Mouse (Mus musculus) heart, adult 2 months (tissue): ENCODE measurements around the gene Pus7. TPM values are rescaled to one million over a fixed set of nuclear protein-coding genes. Genes with fewer than 3 reads are reported as not detected.

ENCODE experiments used
- DNase-seq, 2 experiments: peaks; one replicate each; pipeline ENCODE4 v3.0.0; 2021
- H3K27ac ChIP-seq: fragments of 200-600 bp; 2 replicates; pipeline ENCODE4 v1.8.1; 2022
- H3K27me3 ChIP-seq: fragments of 200-500 bp; 2 replicates; pipeline ENCODE4 v1.6.1; 2012; ENCODE audit warnings: mild to moderate bottlenecking, low read length, inconsistent platforms, mixed read lengths; ENCODE audit not compliant: control insufficient read depth, insufficient read depth
- H3K36me3 ChIP-seq: fragments of 200-500 bp; 2 replicates; pipeline ENCODE4 v1.6.1; 2012; ENCODE audit warnings: low read length, inconsistent platforms; ENCODE audit not compliant: control insufficient read depth, insufficient read depth
- H3K4me1 ChIP-seq: fragments of 200-500 bp; 2 replicates; pipeline ENCODE4 v1.6.1; 2011; ENCODE audit warnings: low read length; ENCODE audit not compliant: control insufficient read depth, insufficient read depth
- H3K4me3 ChIP-seq: fragments of 200-600 bp; 2 replicates; pipeline ENCODE4 v1.8.1; 2022
- H3K79me2 ChIP-seq: fragments of 200-500 bp; replicated peaks from 2 replicates; pipeline ENCODE4 v1.6.1; 2012; ENCODE audit warnings: mild to moderate bottlenecking, inconsistent platforms, low read length, moderate library complexity, mixed read lengths; ENCODE audit not compliant: control insufficient read depth, insufficient read depth
- H3K9ac ChIP-seq: fragments of 200-500 bp; 2 replicates; pipeline ENCODE4 v1.6.1; 2012; ENCODE audit warnings: low read depth, mild to moderate bottlenecking, control low read depth, inconsistent platforms, low read length, mixed read lengths
- CTCF ChIP-seq: fragments of 200-600 bp; IDR thresholded peaks from 2 replicates; pipeline ENCODE4 v1.8.1; 2022; ENCODE audit warnings: antibody characterized with exemption, mild to moderate bottlenecking, moderate library complexity
- EP300 ChIP-seq: fragments of 200-500 bp; IDR thresholded peaks from 2 replicates; pipeline ENCODE4 v1.6.1; 2011; ENCODE audit warnings: low read depth, low read length, control low read depth; ENCODE audit not compliant: insufficient read depth
- POLR2A ChIP-seq: fragments of 200-500 bp; IDR thresholded peaks from 2 replicates; pipeline ENCODE4 v1.6.1; 2011; ENCODE audit warnings: mild to moderate bottlenecking, low read depth, low read length, control low read depth; ENCODE audit not compliant: insufficient read depth
- WGBS: fragments of 180-500 bp; shearing (Covaris S2); methylation state at CpG from one replicate; pipeline ENCODE4 v1.1.7; 2018; 5-methylcytosine and 5-hydroxymethylcytosine counted together
- intact Hi-C: fragments of 180-260 bp; cut with DNase I; formaldehyde crosslinking; loops from one replicate; pipeline ENCODE4 v1.15.1; 2025
- polyA plus RNA-seq: library from polyadenylated mRNA; depleted of rRNA; stranded (reverse); fragments of >200 nt; gene quantifications from 2 replicates; pipeline ENCODE4 v1.2.3, GENCODE M21; 2012
- total RNA-seq, 2 experiments: library from RNA; stranded (reverse); gene quantifications; 2 replicates each; pipeline ENCODE4 v1.2.3; 2021

The Pus7 gene
- total and polyA plus RNA-seq, 3 experiments = 3.4 to 8.5 (median 8.2) TPM

GRCm38 (mm10) chr5:23816681-23817080 is 33.2 kb upstream of the Pus7 start:
- Histone ChIP-seq H3K9ac (no peak overlapping the region), H3K36me3 (no peaks in the 10 kb centered on the region), H3K4me3 (no peak overlapping the region), H3K79me2 (no peaks in the 10 kb centered on the region), H3K27ac (no peak overlapping the region), H3K27me3 (no peaks in the 10 kb centered on the region), H3K4me1 (no peaks in the 10 kb centered on the region)
- intact Hi-C loops = no loop called here
- no peak for TF ChIP-seq POLR2A
- TF ChIP-seq EP300 = no peak
- TF ChIP-seq CTCF = no peak
- 78% methylated on average over 15 of the region's 15 CpGs for WGBS
- no peak for DNase-seq

- intact Hi-C loops = no loop called here
Observed at GRCm38 (mm10) chr5:23814841-23815240, 31.3 kb upstream of the Pus7 start.

GRCm38 (mm10) chr5:23792726-23793125 is 9.2 kb upstream of the Pus7 start:
- 79% methylated on average over 2 of the region's 2 CpGs for WGBS
- Histone ChIP-seq H3K4me3 (no peak overlapping the region), H3K9ac (no peak overlapping the region), H3K79me2 (no peaks in the 10 kb centered on the region), H3K36me3 (no peaks in the 10 kb centered on the region), H3K27ac (no peak overlapping the region), H3K4me1 (no peaks in the 10 kb centered on the region), H3K27me3 (no peaks in the 10 kb centered on the region)
- intact Hi-C loops = no loop called here
- TF ChIP-seq CTCF (no peak), EP300 (no peak), POLR2A (no peak)
- no peak for DNase-seq

More at GRCm38 (mm10) chr5:23814841-23815240, 31.3 kb upstream of the Pus7 start:
- Histone ChIP-seq H3K36me3 (no peaks in the 10 kb centered on the region), H3K4me3 (no peak overlapping the region), H3K27me3 (no peaks in the 10 kb centered on the region), H3K79me2 (no peaks in the 10 kb centered on the region), H3K27ac (no peak overlapping the region), H3K4me1 (no peaks in the 10 kb centered on the region), H3K9ac (no peak overlapping the region)
- TF ChIP-seq CTCF (no peak), POLR2A (no peak), EP300 (no peak)
- no peak for DNase-seq
- 95% methylated on average over 5 of the region's 5 CpGs for WGBS

GRCm38 (mm10) chr5:23789078-23789612 is 5.6 kb upstream of the Pus7 start:
- H3K4me1 ChIP-seq = peaks cover 3% of the 10 kb centered on the region; the same call in 1 of the 2 replicates
- H3K27me3 ChIP-seq = no peaks in the 10 kb centered on the region
- intact Hi-C loops = no loop called here
- TF ChIP-seq POLR2A (no peak), CTCF (0 out of 2 replicates have a peak, but pooled peaks have one; percentile 16)
- DNase-seq = no peak
- no peak overlapping the region for H3K9ac ChIP-seq
- H3K27ac ChIP-seq = no peak overlapping the region
- WGBS = 81% methylated on average over 4 of the region's 4 CpGs
- H3K36me3 ChIP-seq = no peaks in the 10 kb centered on the region
- H3K79me2 ChIP-seq = no peaks in the 10 kb centered on the region
- H3K4me3 ChIP-seq = no peak overlapping the region

GRCm38 (mm10) chr5:23788390-23788830 is 4.9 kb upstream of the Pus7 start:
- peaks cover 3% of the 10 kb centered on the region; the same call in 1 of the 2 replicates for H3K4me1 ChIP-seq
- no peak overlapping the region for H3K27ac ChIP-seq
- H3K27me3 ChIP-seq = no peaks in the 10 kb centered on the region
- TF ChIP-seq CTCF = no peak
- no peak for TF ChIP-seq EP300
- no peak for TF ChIP-seq POLR2A
- no peak overlapping the region; the same call in 1 of the 2 replicates for H3K9ac ChIP-seq
- peak overlapping the region; percentile 96 for H3K4me3 ChIP-seq
- 27% methylated on average over 3 of the region's 3 CpGs for WGBS
- H3K36me3 ChIP-seq = no peaks in the 10 kb centered on the region
- intact Hi-C loops = no loop called here
- H3K79me2 ChIP-seq = no peaks in the 10 kb centered on the region
- DNase-seq = no peak

GRCm38 (mm10) chr5:23787536-23788389 is 4.3 kb upstream of the Pus7 start, which contains the start of gene Rint1:
Rint1 (plus strand) TSS chr5:23787711.
- DNase-seq = peak; percentile 91 to 97
- intact Hi-C loops = no loop called here
- H3K79me2 ChIP-seq = no peaks in the 10 kb centered on the region
- peak within 1 kb of the TSS; percentile 92 for H3K27ac ChIP-seq
- no peaks in the 10 kb centered on the region for H3K36me3 ChIP-seq
- 2% methylated on average over 47 of the region's 47 CpGs for WGBS
- H3K4me1 ChIP-seq = peaks cover 3% of the 10 kb centered on the region; the same call in 1 of the 2 replicates
- peak within 1 kb of the TSS; percentile 96 for H3K4me3 ChIP-seq
- no peaks in the 10 kb centered on the region for H3K27me3 ChIP-seq
- H3K9ac ChIP-seq = peak within 1 kb of the TSS; percentile 89
- TF ChIP-seq EP300 (peak; percentile 81; the same call in 1 of the 2 replicates), CTCF (no peak; the same call in 1 of the 2 replicates), POLR2A (peak; percentile 95)
